Mouse (Mus musculus): ENCODE data around the gene Ncaph2.

Ncaph2 gene

DNA sequence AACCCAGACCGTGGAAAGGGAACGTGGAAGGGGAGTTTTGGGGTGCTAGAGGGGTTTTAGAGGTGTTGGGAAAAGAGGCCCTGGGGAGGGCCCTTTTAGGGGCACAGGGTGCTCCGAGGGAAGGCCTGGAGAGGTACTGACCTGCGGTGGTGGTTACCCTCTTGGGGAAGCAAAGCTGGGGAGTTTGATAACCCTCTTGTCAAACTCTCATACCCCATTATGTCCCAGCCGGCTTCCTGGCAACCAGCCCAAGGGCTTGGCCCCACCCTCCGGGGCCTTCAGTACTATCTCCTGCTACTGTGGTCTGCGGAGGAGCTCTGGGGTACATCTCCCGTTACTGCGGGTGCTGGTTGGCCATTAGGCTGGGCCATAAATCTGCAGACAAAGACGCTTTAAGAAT, 23.9 kb downstream of the Ncaph2 start:
- no peak for DNase-seq (ENCODE audit: low spot score)

DNA sequence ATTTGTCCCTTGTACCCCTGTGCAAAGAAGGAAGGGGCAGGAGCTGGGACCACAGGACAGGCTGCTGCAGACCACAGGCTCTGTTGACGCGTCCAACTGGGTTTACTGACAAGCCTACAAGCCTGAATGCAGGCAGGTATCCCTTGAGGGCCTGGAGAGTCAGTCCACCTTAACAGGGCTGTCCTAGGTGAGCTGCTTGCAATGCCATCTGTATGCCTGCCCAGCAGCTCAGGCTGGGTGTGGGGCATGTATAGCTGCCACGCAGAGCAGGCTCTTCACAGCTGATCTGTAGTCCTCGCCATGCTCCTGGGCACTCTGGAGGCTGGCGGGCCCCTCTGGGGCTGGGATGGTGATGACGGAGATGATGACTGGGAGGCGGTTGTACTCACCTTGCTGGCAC, 29.1 kb downstream of the Ncaph2 start, which contains the start of gene Klhdc7b:
TSS of gene Klhdc7b (plus strand) at position 301 of the 400 bp plus-strand sequence.
- DNase-seq (ENCODE audit: low spot score), result no peak

DNA sequence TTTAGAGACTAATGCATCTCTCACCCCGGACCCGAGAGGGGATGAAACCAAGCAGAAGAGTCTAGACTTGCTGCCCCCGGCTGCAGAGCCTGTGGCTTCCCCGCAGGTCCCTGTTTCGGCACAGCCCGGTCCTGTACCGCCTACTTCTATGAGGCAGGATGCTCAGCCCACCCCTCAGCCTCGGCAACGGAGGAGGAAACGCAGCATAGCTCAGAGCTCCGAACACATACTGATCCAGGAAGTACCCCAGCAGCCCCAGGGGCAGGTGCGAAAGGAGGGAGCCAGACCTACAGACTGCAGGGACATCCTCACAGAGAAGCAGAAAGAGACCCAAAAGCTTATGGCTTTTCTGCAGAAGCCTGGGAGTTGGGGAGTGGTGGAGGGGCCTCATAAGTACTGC, 31.6 kb downstream of the Ncaph2 start:
- no peak for DNase-seq (ENCODE audit: low spot score)

DNA sequence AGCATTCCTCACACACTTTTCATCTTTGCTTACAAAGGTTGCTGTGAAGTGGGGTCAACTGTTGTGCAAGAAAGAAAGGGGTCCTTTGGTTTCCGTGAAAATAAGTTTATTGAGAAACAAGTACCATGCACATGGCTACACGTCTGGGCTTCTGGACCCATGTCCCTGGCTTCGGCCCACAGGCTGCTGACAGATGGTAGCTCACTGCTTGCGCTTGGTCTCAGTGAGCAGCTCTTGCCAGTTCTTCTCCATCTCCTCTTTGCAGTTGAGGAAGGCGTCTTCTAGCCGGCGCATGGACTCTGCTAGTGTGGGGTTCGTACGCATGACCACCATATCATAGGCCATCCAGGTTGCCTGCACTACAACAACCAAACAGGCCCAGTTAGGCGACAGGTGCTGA, 34.6 kb downstream of the Ncaph2 start:
- no peak for DNase-seq (ENCODE audit: low spot score)

DNA sequence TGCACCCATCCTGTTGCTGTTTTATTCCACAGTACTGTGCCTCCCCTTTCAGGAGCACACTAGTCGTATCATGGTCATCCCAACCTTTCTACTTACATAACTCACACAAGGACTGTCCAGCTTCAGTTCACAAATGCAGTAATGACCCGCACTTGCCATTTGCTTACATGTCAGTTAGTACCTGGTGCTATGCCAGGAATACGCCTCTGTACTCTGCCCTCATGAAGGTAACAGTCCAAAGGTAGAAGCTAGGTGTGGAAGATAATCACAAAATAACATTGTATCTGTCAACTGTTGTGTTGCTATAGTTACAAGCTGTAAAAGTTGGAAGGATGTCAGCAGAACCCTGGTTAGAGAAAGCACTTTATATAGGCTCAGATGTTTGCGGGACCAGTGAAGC, 41.4 kb downstream of the Ncaph2 start:
- no peak for DNase-seq (ENCODE audit: low spot score)

DNA sequence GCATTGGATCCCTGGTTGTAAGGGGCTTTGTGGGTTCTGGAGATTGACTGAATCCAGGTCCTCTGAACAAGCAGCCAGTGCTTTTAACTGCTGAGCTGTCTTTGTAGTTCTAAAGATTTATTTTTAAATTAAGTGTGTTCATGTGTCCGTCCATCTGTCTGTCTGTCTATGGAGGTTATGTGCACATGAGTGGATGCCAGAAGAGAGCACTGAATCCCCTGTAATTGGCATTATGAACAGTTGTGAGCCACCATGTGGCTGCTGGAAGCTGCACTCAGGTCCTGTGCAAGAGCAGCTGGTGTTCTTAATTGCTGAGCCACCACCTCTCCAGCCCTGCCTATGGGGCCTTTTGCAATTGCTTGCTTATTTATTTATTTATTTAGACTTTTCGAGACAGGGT, 42.6 kb downstream of the Ncaph2 start:
- DNase-seq (ENCODE audit: low spot score), result no peak

DNA sequence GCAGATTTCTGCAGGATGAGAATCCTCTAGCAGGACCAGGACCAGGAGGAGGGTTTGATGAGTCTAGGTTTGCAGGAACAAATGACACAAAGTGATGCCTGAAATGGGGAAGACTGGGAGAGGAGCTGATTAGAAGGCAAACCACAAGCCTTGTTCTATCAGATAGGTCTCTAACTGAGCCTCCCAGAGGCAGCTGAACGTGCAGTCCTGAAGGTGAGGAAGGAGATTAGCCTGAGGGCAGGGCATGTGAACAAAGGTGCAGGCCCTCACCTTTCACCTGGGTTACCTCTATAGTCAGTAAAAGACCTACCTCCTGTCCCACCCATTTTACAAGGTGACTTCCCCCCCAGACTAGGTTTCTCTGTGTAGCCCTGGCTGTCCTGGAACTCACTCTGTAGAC, 44.2 kb downstream of the Ncaph2 start:
- DNase-seq (ENCODE audit: low spot score), result no peak

DNA sequence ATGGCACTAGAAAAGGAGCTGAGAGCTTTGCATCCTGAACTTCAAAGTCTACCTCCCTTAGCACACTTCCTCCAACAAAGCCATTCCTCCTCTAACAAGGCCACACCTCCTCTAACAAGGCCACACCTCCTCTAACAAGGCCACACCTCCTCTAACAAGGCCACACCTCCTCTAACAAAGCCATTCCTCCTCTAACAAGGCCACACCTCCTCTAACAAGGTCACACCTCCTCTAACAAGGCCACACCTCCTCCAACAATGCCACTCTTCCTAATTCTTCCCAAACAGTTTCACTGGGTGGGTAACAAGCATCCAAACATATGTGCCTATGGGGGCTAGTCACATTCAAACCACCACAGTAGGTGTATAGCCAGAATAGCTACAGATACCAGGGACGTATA, 47.0 kb downstream of the Ncaph2 start:
- DNase-seq (ENCODE audit: low spot score), result no peak

DNA sequence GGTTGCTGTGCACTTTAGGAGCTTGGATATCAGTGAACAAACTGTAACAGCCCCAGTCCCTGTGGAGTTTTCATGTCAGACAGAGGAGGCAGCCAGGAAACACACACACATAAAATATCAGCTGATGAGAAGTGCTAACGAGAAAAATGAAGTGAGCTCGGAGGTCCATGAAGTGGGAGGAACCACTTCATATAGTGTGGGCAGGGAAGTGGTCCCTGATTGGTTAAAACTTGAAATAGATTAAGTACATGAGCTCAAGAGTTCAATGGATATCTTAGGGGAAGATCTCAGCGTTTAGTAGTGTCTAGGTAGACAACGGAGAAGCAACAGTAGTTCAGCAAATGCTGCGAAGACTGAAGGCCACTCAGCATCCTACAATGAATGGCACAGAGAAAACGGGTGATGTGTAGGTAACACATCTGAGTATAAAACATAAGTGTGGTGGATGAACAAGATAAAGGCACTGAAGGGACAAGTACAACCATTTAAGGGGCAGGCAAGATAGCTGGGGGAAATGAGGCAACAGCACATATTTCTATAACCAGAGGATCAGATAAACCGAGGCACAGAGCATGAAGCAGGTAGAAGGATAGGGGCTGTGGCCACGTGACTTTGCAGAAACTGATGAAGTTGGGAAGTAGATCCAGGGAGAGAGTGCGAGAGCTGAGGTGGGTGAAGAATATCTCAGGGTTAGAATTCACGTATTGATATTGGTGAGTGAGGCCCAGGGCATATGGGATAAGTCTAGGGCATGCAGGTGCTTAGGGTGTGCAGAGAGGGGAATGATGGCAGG, 49.5 kb downstream of the Ncaph2 start:
- DNase-seq (ENCODE audit: low spot score), result no peak

DNA sequence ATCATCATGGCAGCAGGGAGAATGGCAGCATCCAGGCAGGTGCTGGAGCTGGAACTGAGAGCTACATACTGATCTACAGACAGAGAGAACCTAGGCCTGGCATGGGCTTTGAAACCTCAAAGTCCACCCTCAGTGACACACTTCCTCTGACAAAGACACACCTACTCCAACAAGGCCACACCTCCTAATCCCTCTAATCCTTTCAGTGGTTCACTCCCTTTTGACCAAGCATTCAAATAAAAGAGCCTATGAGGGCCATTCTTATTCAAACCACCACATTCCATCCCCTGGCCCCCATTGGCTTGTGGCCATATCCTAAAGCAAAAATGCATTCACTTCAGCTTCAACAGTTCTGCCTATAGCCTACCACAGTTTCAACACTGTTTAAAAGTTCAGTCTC, 51.2 kb downstream of the Ncaph2 start:
- DNase-seq (ENCODE audit: low spot score), result no peak

DNA sequence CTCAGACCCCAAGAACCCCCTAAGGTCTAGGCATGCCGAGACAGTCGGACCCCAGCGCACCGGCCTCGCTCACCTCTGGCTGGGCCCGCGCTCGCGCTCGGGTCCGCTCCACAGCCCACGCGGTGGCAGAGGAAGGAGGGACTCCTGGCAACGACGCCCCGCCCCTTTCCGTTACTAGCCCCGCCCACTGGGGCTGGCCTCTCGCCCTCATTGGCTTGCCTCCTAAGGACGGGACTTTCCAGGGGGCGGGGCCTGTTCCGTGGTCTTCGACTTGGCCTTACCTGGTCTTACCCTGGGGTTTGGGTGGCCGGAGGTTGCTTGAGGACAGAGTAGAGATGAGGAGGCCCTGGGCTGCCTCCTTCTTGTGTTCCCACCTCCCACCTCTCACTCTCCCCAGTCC, 54.6 kb downstream of the Ncaph2 start, which contains the start of gene Syce3:
TSS of gene Syce3 (minus strand) at position 386 of the 400 bp plus-strand sequence.
- DNase-seq (ENCODE audit: low spot score), result no peak

DNA sequence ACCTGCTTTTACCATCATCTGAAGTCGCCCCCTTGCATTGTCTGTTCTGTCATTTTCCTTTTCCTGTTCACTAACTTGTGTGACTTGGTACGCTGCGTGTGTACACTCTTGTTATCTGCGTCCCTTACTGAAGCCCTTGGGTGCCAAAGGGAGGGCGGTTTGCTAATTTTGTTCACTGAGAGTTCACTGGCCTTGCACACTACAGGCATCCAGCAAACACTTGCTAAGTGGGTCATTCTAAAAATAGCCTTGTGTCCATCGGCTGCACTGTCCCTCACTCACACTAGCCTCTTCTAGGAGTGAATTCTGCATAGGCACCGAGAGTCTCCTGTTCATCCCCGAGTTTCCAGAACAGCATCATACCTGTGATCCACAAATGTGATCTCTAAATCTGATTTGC, 59.8 kb downstream of the Ncaph2 start:
- DNase-seq (ENCODE audit: low spot score), result no peak

DNA sequence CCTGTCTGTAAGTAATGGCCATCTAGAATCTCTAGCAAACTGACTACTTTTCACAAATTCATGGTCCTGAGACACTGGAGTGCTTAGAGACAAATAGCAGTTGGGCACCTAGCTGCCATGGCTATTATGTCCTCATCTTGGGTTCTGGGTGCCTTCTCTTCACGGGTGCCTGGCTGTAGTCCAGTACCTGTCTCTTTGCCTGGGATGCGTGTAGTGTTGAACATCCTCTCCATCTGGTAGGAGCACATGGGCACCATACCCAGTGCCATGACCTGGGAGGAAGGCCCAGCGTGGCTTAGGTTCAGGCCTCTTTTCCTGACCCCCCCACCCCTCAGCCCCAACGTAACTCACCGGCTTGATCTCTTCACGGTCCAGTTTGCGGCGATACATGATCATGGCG, 66.4 kb downstream of the Ncaph2 start:
- DNase-seq (ENCODE audit: low spot score), result no peak
